In the genomic region with DNA sequence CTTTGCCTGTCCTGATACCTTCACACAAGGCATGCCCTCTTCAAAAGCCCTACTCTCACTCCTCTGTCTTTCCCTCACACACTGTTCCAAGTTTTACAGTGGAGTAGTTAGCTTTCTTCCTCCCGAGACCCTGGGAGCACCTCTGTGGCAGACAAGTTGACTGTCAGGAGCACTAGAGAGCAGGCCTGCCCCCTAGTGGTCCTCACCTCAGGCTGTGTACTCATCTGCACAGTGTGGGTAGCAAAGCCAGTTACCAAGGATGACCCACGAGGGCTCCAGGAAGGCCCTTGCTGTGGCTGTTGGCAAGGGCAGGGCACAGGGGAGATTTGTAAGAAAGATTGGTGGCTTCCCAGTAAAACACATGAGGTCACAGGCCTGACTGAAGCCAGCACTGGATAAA, we compare ENCODE assay signal across 10 mouse cellular contexts. TPM values are rescaled to one million over a fixed set of nuclear protein-coding genes. Genes with fewer than 3 reads are reported as not detected.
DNase-seq lines count a peak whose midpoint lies in the region; ATAC-seq lines count a peak whose summit lies in the region.
"Had no signal": no experiment of that assay in that cellular context is flagged by ENCODE, and none has a peak within 500 bp of the region (broad histone marks: within the 10 kb centered on the region; RNA-seq: fewer than 3 reads in every experiment).

No protein-coding gene starts in this region.

- no peak overlapping the region for H3K27ac ChIP-seq in embryonic facial prominence, embryonic 10.5 days (replicated peaks)

- WGBS in embryonic facial prominence, embryonic 10.5 days = 27% methylated on average over 2 of the region's 2 CpGs

- peaks cover 8% of the 10 kb centered on the region for H3K4me1 ChIP-seq in embryonic facial prominence, embryonic 10.5 days

- H3K36me3 ChIP-seq in embryonic facial prominence, embryonic 10.5 days (replicated peaks) = no peaks in the 10 kb centered on the region

- peak; percentile 48 for ATAC-seq in inflammation-experienced regulatory T-cells, adult 6 months

- H3K9me3 ChIP-seq in embryonic facial prominence, embryonic 10.5 days = no peaks in the 10 kb centered on the region

- peaks cover 65% of the 10 kb centered on the region for H3K27me3 ChIP-seq in embryonic facial prominence, embryonic 10.5 days (replicated peaks; ENCODE audit: low read depth, poor library complexity, severe bottlenecking)

- peak; percentile 33 for DNase-seq in gastrocnemius, adult 18-20 months (ENCODE audit: low spot score)
- DNase-seq in gastrocnemius, adult 8-10 months (ENCODE audit: low spot score in 2 of 2) = no peak
- peak; percentile 14 to 41 for DNase-seq in urinary bladder, postnatal 36 days (ENCODE audit: low spot score in 2 of 2)
- no peak for DNase-seq in urinary bladder, postnatal 10 days (ENCODE audit: low spot score)
- peak; percentile 72 for DNase-seq in embryonic facial prominence, embryonic 10.5 days (ENCODE audit: low spot score)
- peak; percentile 83 for DNase-seq in lung, postnatal 36 days
- peak; percentile 74 for DNase-seq in thymus, postnatal 25 days

- no peak overlapping the region for H3K4me3 ChIP-seq in embryonic facial prominence, embryonic 10.5 days

RNA-seq across cellular contexts. Expression of a gene that starts 5.6 kb away (rescaled TPM):
- 10 to 100 TPM; 10.3 to 18.3 TPM for total RNA-seq in gastrocnemius, adult 18-20 months (2021)
- 10 to 100 TPM in 2 of 4 experiments, 1 to 10 TPM in 2; 1.7 to 34.7 (median 15.1) TPM for total RNA-seq in gastrocnemius, adult 8-10 months (2022)
- polyA plus RNA-seq in embryonic facial prominence, embryonic 10.5 days (2016; fragmentation: Nextera tagmentation; extraction: Ambion mirVana) = 0.10 TPM in 1 of 2 replicates, not detected in the other
- polyA plus RNA-seq in inflammation-experienced regulatory T-cells, adult 6 months (2017; shearing (Covaris generic)) = under 1 TPM in 1 of 3 experiments, not detected in 2; 0.79 TPM
- total RNA-seq: left cerebral cortex, postnatal 10 days had no signal
- polyA plus RNA-seq: stomach, embryonic 14.5 days had no signal

RNA-seq across cellular contexts. Expression of a gene that starts 11.6 kb away (rescaled TPM):
- total RNA-seq in gastrocnemius, adult 18-20 months (2021) = under 1 TPM; 0.27 to 0.40 TPM
- total RNA-seq in gastrocnemius, adult 8-10 months (2022) = under 1 TPM; 0.27 to 0.52 (median 0.38) TPM
- 7.4 and 7.7 TPM in 2 replicates for polyA plus RNA-seq in embryonic facial prominence, embryonic 10.5 days (2016; fragmentation: Nextera tagmentation; extraction: Ambion mirVana)
- under 1 TPM; 0.20 to 0.55 (median 0.31) TPM for polyA plus RNA-seq in inflammation-experienced regulatory T-cells, adult 6 months (2017; shearing (Covaris generic))

RNA-seq across cellular contexts. Expression of a gene that starts 15.8 kb away (rescaled TPM):
- 10 to 100 TPM; 12.9 to 14.1 TPM for total RNA-seq in gastrocnemius, adult 18-20 months (2021)
- total RNA-seq in gastrocnemius, adult 8-10 months (2022) = 10 to 100 TPM; 12.3 to 17.2 (median 12.7) TPM
- 7.2 and 8.4 TPM in 2 replicates for polyA plus RNA-seq in embryonic facial prominence, embryonic 10.5 days (2016; fragmentation: Nextera tagmentation; extraction: Ambion mirVana)
- polyA plus RNA-seq in inflammation-experienced regulatory T-cells, adult 6 months (2017; shearing (Covaris generic)) = 1 to 10 TPM; 2.1 to 5.1 (median 3.1) TPM

RNA-seq across cellular contexts. Expression of a gene that starts 15.9 kb away (rescaled TPM):
- total RNA-seq in gastrocnemius, adult 18-20 months (2021) = under 1 TPM; 0.09 to 0.16 TPM
- under 1 TPM in 2 of 4 experiments, not detected in 2; 0.11 to 0.13 TPM for total RNA-seq in gastrocnemius, adult 8-10 months (2022)
- 0.38 and 0.45 TPM in 2 replicates for polyA plus RNA-seq in embryonic facial prominence, embryonic 10.5 days (2016; fragmentation: Nextera tagmentation; extraction: Ambion mirVana)
- polyA plus RNA-seq in inflammation-experienced regulatory T-cells, adult 6 months (2017; shearing (Covaris generic)) = under 1 TPM in 1 of 3 experiments, not detected in 2; 0.25 TPM

Comparison
In these comparisons a context has a peak if more than half of its experiments do, and no peak if none do; other contexts are left out.
1. DNase-seq: peak in gastrocnemius, adult 18-20 months (single experiment), urinary bladder, postnatal 36 days (2 of 2), embryonic facial prominence, embryonic 10.5 days (single experiment), lung, postnatal 36 days (single experiment) and thymus, postnatal 25 days (single experiment); none in gastrocnemius, adult 8-10 months (0 of 2) and urinary bladder, postnatal 10 days (single experiment).